Mouse (Mus musculus): ENCODE results near the gene Gm4631. TPM values are rescaled to one million over a fixed set of nuclear protein-coding genes. Genes with fewer than 3 reads are reported as not detected.
"Not testable (repeated sequence)": the region's sequence is repeated elsewhere in the genome, so short reads cannot be mapped to it uniquely, and the experiment has no call there.

Gene Gm4631
- 2.6 and 2.7 TPM in 2 replicates for polyA plus RNA-seq (2012; rRNA removed)

DNA sequence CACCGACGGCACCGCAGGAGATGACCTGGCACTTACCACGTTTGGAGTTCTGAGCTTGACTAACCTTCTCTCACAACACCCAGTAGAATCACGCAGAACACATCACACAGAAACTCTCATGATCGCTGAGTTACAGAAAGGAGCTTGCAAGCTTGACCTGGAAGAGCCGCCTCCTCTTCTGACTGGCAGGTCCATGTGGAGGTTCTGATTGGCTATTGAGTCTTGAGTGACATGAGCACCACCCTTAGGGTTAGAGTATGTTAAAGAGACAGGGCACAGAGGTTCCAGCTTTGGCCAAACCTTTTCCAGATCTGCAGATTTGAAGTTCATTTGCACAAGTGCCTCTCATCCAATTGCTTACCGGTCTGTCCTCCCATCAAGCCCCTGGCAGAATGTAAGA, at the start of gene Gm4631:
Gene Gm4631, minus strand, starts transcription at position 101 of the 400 bp plus-strand sequence.
- DNase-seq (ENCODE audit: low read depth): not testable (repeated sequence)

- not testable (repeated sequence) for DNase-seq (ENCODE audit: low read depth)
Observed at GRCm38 (mm10) chr2:175372136-175372535, 34.1 kb upstream of the Gm4631 start, which contains the start of gene Zfp968. Gene Zfp968, plus strand, starts transcription at chr2:175372436.

DNA sequence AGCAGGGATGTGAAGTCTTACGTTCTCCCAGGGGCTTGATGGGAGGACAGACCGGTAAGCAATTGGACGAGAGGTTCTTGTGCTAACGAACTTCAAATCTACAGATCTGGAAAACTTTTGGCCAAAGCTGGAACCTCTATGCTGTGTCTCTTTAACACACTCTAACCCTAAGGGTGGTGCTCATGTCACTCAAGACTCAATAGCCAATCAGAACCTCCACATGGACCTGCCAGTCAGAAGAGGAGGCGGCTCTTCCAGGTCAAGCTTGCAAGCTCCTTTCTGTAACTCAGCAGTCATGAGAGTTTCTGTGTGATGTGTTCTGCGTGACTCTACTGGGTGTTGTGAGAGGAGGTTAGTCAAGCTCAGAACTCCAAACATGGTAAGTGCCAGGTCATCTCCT, 63.2 kb downstream of the Gm4631 start, which contains the start of gene Gm14440:
Gene Gm14440, plus strand, starts transcription at position 301 of the 400 bp plus-strand sequence.
- DNase-seq (ENCODE audit: low read depth): not testable (repeated sequence)

Other genes starting within 250 kb of the Gm4631 start
- 2.0 and 2.1 TPM in 2 replicates for gene Gm14399, start 196.2 kb downstream of the Gm4631 start, polyA plus RNA-seq (2012; rRNA removed)
- 0.11 and 0.31 TPM in 2 replicates for gene Gm14443, start 162.3 kb downstream of the Gm4631 start, polyA plus RNA-seq (2012; rRNA removed)
- 7.9 and 15.2 TPM in 2 replicates for gene Gm14391, start 131.3 kb downstream of the Gm4631 start, polyA plus RNA-seq (2012; rRNA removed)
- gene Gm14440, start 63.1 kb downstream of the Gm4631 start, polyA plus RNA-seq (2012; rRNA removed): not detected in 2 replicates
- gene Zfp968, start 34.2 kb upstream of the Gm4631 start, polyA plus RNA-seq (2012; rRNA removed): 1.8 and 2.9 TPM in 2 replicates
- gene Gm4724, start 97.6 kb upstream of the Gm4631 start, polyA plus RNA-seq (2012; rRNA removed): 6.9 and 7.9 TPM in 2 replicates
- gene Zfp965, start 131.8 kb upstream of the Gm4631 start, polyA plus RNA-seq (2012; rRNA removed): 1.1 and 1.6 TPM in 2 replicates